Mouse (Mus musculus): ENCODE measurements at regions not wholly inside any gene's neighbourhood (a gene's known extent, or its start where the extent isn't known, plus 50 kb on each side); places are given as distances from the start of the nearest gene placed in this dataset.

DNA sequence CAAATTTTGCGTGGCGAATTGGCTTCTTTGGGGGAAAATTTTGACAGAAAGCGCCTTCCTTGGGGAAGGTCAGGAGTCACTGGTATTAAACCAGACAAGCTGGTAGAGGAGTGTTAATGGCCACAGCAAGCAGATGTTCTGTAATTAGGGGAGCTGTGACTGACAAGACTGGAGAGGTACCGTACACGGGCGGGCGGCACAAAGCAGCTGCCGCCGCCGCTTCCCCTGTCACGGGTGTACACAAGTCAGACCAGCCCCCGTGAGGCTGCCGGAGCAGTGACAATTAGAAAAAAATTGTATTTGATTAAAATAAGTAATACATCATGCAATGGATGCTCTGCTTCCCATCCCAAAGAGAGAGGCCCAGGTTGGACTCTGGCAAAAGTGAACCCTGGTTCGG, 369.8 kb downstream of the Vrk1 start:
- 82% methylated on average over 14 of the region's 14 CpGs for WGBS
- H3K4me1 ChIP-seq: peaks cover 35% of the 10 kb centered on the region
- H3K36me3 ChIP-seq (replicated peaks): no peaks in the 10 kb centered on the region
- no peak for DNase-seq (ENCODE audit: extremely low spot score, low spot score)
- no peak overlapping the region for H3K4me3 ChIP-seq
- no peak overlapping the region for H3K27ac ChIP-seq
- no peaks in the 10 kb centered on the region for H3K9me3 ChIP-seq
- H3K27me3 ChIP-seq (ENCODE audit: poor library complexity, severe bottlenecking): peaks cover 46% of the 10 kb centered on the region

GRCm38 (mm10) chr12:106381821-106382220, 371.8 kb downstream of the Vrk1 start:
- Histone ChIP-seq H3K27ac (0 out of 2 replicates have a peak overlapping the region, but pooled peaks have one; percentile 16), H3K9me3 (no peaks in the 10 kb centered on the region), H3K4me3 (no peak overlapping the region), H3K4me1 (peaks cover 27% of the 10 kb centered on the region), H3K27me3 (ENCODE audit: poor library complexity, severe bottlenecking) (peaks cover 26% of the 10 kb centered on the region; the same call in 1 of the 2 replicates), H3K36me3 (replicated peaks) (no peaks in the 10 kb centered on the region)
- no peak for DNase-seq (ENCODE audit: extremely low spot score, low spot score)
- 84% methylated on average over 15 of the region's 15 CpGs for WGBS

DNA sequence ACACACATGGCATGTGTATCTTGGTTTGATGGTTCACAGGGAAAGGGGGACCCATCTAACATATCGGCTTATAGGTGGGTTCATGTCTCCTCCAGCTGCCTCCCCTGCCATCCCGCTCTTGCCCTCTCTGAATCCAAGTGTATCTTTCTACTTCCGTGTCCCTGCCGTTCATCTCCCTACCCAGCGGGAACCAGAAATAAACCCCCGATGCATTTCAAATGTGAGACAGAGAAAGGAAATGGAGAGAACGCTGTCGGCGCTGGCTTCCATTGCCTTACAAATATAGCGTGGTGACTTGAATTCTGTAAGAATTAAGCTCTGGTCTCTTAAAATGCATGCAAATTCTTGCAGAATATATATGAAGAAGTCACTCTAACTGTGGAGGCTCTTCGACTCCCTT, 379.2 kb downstream of the Vrk1 start:
- H3K4me1 ChIP-seq: no peaks in the 10 kb centered on the region
- WGBS: 94% methylated on average over 11 of the region's 11 CpGs

GRCm38 (mm10) chr12:106392316-106392715, 382.3 kb downstream of the Vrk1 start:
- Histone ChIP-seq H3K36me3 (replicated peaks) (no peaks in the 10 kb centered on the region), H3K27ac (no peak overlapping the region), H3K4me3 (no peak overlapping the region), H3K27me3 (ENCODE audit: poor library complexity, severe bottlenecking) (no peaks in the 10 kb centered on the region), H3K4me1 (no peaks in the 10 kb centered on the region), H3K9me3 (no peaks in the 10 kb centered on the region)
- no peak for DNase-seq (ENCODE audit: extremely low spot score, low spot score)
- 91% methylated on average over 2 of the region's 2 CpGs for WGBS

More for the DNA sequence above, 379.2 kb downstream of the Vrk1 start:
- Histone ChIP-seq H3K4me3 (no peak overlapping the region), H3K9me3 (no peaks in the 10 kb centered on the region), H3K27ac (no peak overlapping the region), H3K27me3 (ENCODE audit: poor library complexity, severe bottlenecking) (no peaks in the 10 kb centered on the region), H3K36me3 (replicated peaks) (no peaks in the 10 kb centered on the region)
- no peak for DNase-seq (ENCODE audit: extremely low spot score, low spot score)

DNA sequence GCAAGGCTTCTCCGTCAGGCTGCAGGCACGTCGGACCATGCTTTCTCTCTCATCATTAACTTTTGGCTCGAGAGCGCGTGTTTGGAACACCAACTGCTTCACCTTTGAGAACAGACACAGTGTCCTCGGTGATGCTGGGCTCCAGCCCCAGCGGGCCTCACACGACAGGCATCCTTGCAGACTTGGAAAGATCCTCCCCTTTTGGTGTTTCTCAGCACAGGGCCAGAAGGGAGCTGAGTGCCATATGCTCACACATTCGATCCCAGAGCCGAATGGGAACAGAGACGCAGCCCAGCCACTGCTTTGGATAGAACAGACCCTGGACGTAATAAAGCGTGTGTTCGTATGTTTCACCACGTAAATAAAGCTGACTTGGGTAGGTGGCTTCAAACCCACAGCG, 389.1 kb downstream of the Vrk1 start:
- Histone ChIP-seq H3K27me3 (ENCODE audit: poor library complexity, severe bottlenecking) (no peaks in the 10 kb centered on the region), H3K4me1 (no peaks in the 10 kb centered on the region), H3K36me3 (replicated peaks) (no peaks in the 10 kb centered on the region), H3K9me3 (no peaks in the 10 kb centered on the region), H3K4me3 (no peak overlapping the region), H3K27ac (no peak overlapping the region)
- DNase-seq (ENCODE audit: extremely low spot score, low spot score): no peak
- whole genome bisulfite sequencing: 91% methylated on average over 17 of the region's 17 CpGs

DNA sequence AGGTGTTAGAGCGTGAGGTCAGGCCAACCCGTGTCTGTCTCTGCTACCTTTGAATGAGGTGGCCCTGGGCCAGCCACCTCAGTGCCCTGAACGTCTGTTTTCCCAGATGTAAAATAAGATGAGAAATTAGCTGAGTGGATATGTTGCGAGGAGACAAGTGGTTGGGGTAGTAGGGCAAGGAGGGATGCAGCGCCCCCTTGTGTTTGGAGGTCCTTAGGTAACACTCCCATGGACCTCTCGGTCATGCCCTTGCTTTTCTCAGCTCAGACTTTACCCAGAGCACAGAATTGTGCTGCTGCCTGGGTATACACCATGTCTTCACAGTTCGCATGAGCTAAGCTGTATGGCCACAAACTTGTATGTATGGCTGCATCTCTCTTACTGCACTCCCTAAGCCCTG, 401.0 kb downstream of the Vrk1 start:
- DNase-seq (ENCODE audit: extremely low spot score, low spot score): no peak
- 84% methylated on average over 7 of the region's 7 CpGs for WGBS

GRCm38 (mm10) chr12:106426631-106427030, 416.6 kb downstream of the Vrk1 start:
- no peak overlapping the region for H3K27ac ChIP-seq
- peaks cover 10% of the 10 kb centered on the region for H3K4me1 ChIP-seq
- no peak for DNase-seq (ENCODE audit: extremely low spot score, low spot score)
- H3K9me3 ChIP-seq: no peaks in the 10 kb centered on the region
- H3K4me3 ChIP-seq: no peak overlapping the region
- no peaks in the 10 kb centered on the region for H3K36me3 ChIP-seq (replicated peaks)
- WGBS: 84% methylated on average over 4 of the region's 4 CpGs
- no peaks in the 10 kb centered on the region; the same call in 1 of the 2 replicates for H3K27me3 ChIP-seq (ENCODE audit: poor library complexity, severe bottlenecking)

More for the DNA sequence above, 401.0 kb downstream of the Vrk1 start:
- no peaks in the 10 kb centered on the region for H3K36me3 ChIP-seq (replicated peaks)
- H3K4me1 ChIP-seq: no peaks in the 10 kb centered on the region
- H3K27me3 ChIP-seq (ENCODE audit: poor library complexity, severe bottlenecking): no peaks in the 10 kb centered on the region
- no peak overlapping the region for H3K4me3 ChIP-seq
- no peaks in the 10 kb centered on the region for H3K9me3 ChIP-seq
- H3K27ac ChIP-seq: no peak overlapping the region

GRCm38 (mm10) chr12:106429991-106430390, 420.0 kb downstream of the Vrk1 start:
- Histone ChIP-seq H3K4me3 (no peak overlapping the region), H3K9me3 (no peaks in the 10 kb centered on the region), H3K4me1 (peaks cover 10% of the 10 kb centered on the region), H3K27ac (peak overlapping the region; percentile 20), H3K36me3 (replicated peaks) (no peaks in the 10 kb centered on the region), H3K27me3 (ENCODE audit: poor library complexity, severe bottlenecking) (no peaks in the 10 kb centered on the region; the same call in 1 of the 2 replicates)
- WGBS: 82% methylated on average over 7 of the region's 7 CpGs
- DNase-seq (ENCODE audit: extremely low spot score, low spot score): no peak

DNA sequence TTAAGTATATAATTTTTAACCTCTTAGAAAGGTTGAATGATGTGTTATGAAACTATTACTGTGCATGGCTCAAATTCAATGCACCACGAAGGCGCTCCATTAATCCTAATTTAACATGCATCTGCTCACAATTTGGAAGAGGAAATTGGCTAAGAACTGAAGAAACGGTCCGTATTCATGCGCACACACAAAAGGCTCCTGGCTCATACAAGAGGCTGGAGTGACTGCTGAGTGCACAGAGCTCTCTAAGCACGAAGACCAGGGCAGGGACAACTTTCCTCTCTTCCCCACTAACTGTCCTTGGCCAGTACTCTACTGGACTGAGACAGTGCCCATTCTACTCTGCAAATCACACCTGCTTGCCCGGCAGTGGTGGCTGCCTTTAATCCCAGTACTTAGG, 435.1 kb downstream of the Vrk1 start:
- 0 out of 2 replicates have a peak overlapping the region, but pooled peaks have one; percentile 56 for H3K27ac ChIP-seq
- no peak for DNase-seq (ENCODE audit: extremely low spot score, low spot score)
- H3K9me3 ChIP-seq: peaks cover 5% of the 10 kb centered on the region
- no peaks in the 10 kb centered on the region for H3K36me3 ChIP-seq (replicated peaks)
- WGBS: 66% methylated on average over 7 of the region's 7 CpGs
- H3K4me1 ChIP-seq: peaks cover 32% of the 10 kb centered on the region
- peaks cover 35% of the 10 kb centered on the region for H3K27me3 ChIP-seq (ENCODE audit: poor library complexity, severe bottlenecking)
- no peak overlapping the region for H3K4me3 ChIP-seq

GRCm38 (mm10) chr12:106445976-106446375, 435.9 kb downstream of the Vrk1 start:
- H3K4me3 ChIP-seq: no peak overlapping the region
- peak overlapping the region; percentile 70 for H3K27ac ChIP-seq
- H3K36me3 ChIP-seq (replicated peaks): no peaks in the 10 kb centered on the region
- peaks cover 32% of the 10 kb centered on the region for H3K4me1 ChIP-seq
- 70% methylated on average over 10 of the region's 10 CpGs for WGBS
- DNase-seq (ENCODE audit: extremely low spot score, low spot score): no peak
- H3K27me3 ChIP-seq (ENCODE audit: poor library complexity, severe bottlenecking): peaks cover 35% of the 10 kb centered on the region
- peaks cover 5% of the 10 kb centered on the region for H3K9me3 ChIP-seq

GRCm38 (mm10) chr12:106446876-106447532, 437.0 kb downstream of the Vrk1 start:
- H3K27ac ChIP-seq: peak overlapping the region; percentile 70
- 51% methylated on average over 20 of the region's 20 CpGs for WGBS
- peak; percentile 30 for DNase-seq (ENCODE audit: extremely low spot score, low spot score)

GRCm38 (mm10) chr12:106448551-106448950, 438.5 kb downstream of the Vrk1 start:
- Histone ChIP-seq H3K9me3 (peaks cover 5% of the 10 kb centered on the region), H3K36me3 (replicated peaks) (no peaks in the 10 kb centered on the region), H3K27me3 (ENCODE audit: poor library complexity, severe bottlenecking) (peaks cover 25% of the 10 kb centered on the region), H3K27ac (no peak overlapping the region), H3K4me3 (no peak overlapping the region), H3K4me1 (peaks cover 34% of the 10 kb centered on the region)
- no peak for DNase-seq (ENCODE audit: extremely low spot score, low spot score)
- WGBS: 92% methylated on average over 6 of the region's 6 CpGs

More at GRCm38 (mm10) chr12:106446876-106447532, 437.0 kb downstream of the Vrk1 start:
- peaks cover 32% of the 10 kb centered on the region for H3K4me1 ChIP-seq
- no peaks in the 10 kb centered on the region for H3K36me3 ChIP-seq (replicated peaks)
- H3K4me3 ChIP-seq: 0 out of 2 replicates have a peak overlapping the region, but pooled peaks have one; percentile 8
- H3K9me3 ChIP-seq: peaks cover 5% of the 10 kb centered on the region
- peaks cover 35% of the 10 kb centered on the region for H3K27me3 ChIP-seq (ENCODE audit: poor library complexity, severe bottlenecking)

DNA sequence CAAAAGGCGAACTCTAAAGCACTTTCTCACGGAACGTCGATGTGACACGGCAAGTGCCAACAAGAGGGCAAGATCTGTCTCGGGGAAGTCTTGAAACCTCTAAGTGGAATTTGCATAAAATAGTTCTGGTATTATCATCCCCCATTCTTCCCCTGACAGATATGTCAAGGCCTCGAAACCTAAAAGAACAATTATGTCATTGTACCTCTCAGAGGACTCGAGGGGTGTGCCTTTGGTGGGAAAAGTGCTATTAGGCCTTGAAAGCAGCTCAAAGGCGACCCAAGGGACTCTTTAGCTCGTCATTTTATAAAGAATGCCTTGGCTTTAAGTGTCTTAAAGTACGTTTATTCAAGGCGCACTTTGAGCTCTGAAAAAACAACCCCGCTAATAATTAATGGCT, 443.5 kb downstream of the Vrk1 start:
- H3K27ac ChIP-seq: no peak overlapping the region
- no peaks in the 10 kb centered on the region for H3K9me3 ChIP-seq
- H3K4me3 ChIP-seq: no peak overlapping the region
- H3K27me3 ChIP-seq (ENCODE audit: poor library complexity, severe bottlenecking): peaks cover 31% of the 10 kb centered on the region
- DNase-seq (ENCODE audit: extremely low spot score, low spot score): no peak
- 78% methylated on average over 13 of the region's 13 CpGs for WGBS
- H3K4me1 ChIP-seq: 0 out of 2 replicates have a peak, but pooled peaks cover 7% of the 10 kb centered on the region
- H3K36me3 ChIP-seq (replicated peaks): no peaks in the 10 kb centered on the region

Measured in forebrain, embryonic 10.5 days (tissue).